ENCODE assay signal across 9 mouse cellular contexts in the genomic region with DNA sequence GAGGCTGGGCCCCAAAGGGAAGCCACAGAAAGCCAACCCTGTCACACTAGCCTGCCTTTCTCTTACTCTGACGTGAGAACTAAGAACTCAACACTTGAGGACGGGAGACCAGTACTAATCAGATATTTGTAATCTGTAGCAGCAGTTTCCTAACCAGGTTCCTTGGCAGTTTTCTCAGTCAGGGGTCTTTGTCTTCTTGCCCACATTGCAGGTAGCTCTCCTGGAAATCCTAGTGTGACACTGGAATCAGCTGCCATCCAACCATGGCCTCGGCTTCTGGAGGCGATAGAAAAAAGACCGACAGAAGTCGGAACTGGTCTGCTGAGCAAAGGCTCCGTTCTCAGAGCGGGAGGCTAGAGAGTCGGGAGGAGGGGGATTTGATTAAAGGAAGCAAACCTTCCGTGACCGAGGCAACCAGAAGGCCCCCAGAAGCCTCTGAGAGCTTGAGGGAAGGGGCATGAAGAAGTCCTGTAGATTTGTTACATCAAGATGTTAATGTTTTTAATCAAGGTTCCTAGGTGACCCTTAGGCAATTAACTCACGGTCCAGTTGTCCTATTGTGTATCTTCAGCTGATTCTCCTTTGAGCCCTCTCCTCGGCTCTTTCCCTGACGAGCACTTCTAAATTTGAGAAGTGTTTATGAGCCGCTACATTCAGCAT.
DNase-seq lines count a peak whose midpoint lies in the region; ATAC-seq and TF ChIP-seq lines count a peak whose summit lies in the region.
"Had no signal": no experiment of that assay in that cellular context is flagged by ENCODE, and none has a peak within 500 bp of the region (broad histone marks: within the 10 kb centered on the region; RNA-seq: fewer than 3 reads in every experiment).

No protein-coding gene starts in this region.

- DNase-seq in cerebellum, adult 18-20 months = peak; percentile 6 to 17
- no peak for DNase-seq in cerebellum, adult 8-10 months
- peak; percentile 15 for DNase-seq in lung, embryonic 14.5 days
- DNase-seq in lung, postnatal 36 days = no peak
- no peak for DNase-seq in gastrocnemius, postnatal 10 days

- no peaks in the 10 kb centered on the region for H3K9me3 ChIP-seq in lung, embryonic 14.5 days (ENCODE audit: low read depth, low read length)
- H3K9me3 ChIP-seq in hindbrain, embryonic 16.5 days (ENCODE audit: control insufficient read depth, low read length) = no peaks in the 10 kb centered on the region
- no peaks in the 10 kb centered on the region for H3K9me3 ChIP-seq in neural tube, embryonic 14.5 days (ENCODE audit: control insufficient read depth, low read length)
- H3K9me3 ChIP-seq: lung, embryonic 15.5 days had no signal

- no peak overlapping the region for H3K27ac ChIP-seq in lung, embryonic 14.5 days (ENCODE audit: low read depth)
- peak overlapping the region; percentile 61 for H3K27ac ChIP-seq in hindbrain, embryonic 16.5 days (ENCODE audit: low read depth, low read length)
- peak overlapping the region; percentile 12; the same call in 1 of the 2 replicates for H3K27ac ChIP-seq in neural tube, embryonic 14.5 days (ENCODE audit: low read depth, low read length)
- H3K27ac ChIP-seq: lung, embryonic 15.5 days had no signal

- no peak for ATAC-seq in lung, embryonic 14.5 days (ENCODE audit: insufficient read depth)
- ATAC-seq in hindbrain, embryonic 16.5 days = peak; percentile 79
- ATAC-seq in neural tube, embryonic 14.5 days (ENCODE audit: low read depth) = peak; percentile 92
- ATAC-seq in inflammation-experienced regulatory T-cells, adult 6 months = no peak

- H3K4me3 ChIP-seq in lung, embryonic 14.5 days (ENCODE audit: low read depth, low read length) = no peak overlapping the region
- peak overlapping the region; percentile 29 for H3K4me3 ChIP-seq in hindbrain, embryonic 16.5 days (ENCODE audit: low read length)
- H3K4me3 ChIP-seq in neural tube, embryonic 14.5 days (ENCODE audit: low read depth, low read length) = 0 out of 2 replicates have a peak overlapping the region, but pooled peaks have one; percentile 5
- H3K4me3 ChIP-seq: lung, embryonic 15.5 days had no signal

- no peaks in the 10 kb centered on the region for H3K27me3 ChIP-seq in lung, embryonic 14.5 days (ENCODE audit: insufficient read depth, low read length)
- H3K27me3 ChIP-seq in hindbrain, embryonic 16.5 days (replicated peaks; ENCODE audit: control insufficient read depth, insufficient read depth, low read length) = no peaks in the 10 kb centered on the region
- H3K27me3 ChIP-seq in neural tube, embryonic 14.5 days (ENCODE audit: control insufficient read depth, insufficient read depth, low read length) = no peaks in the 10 kb centered on the region
- H3K27me3 ChIP-seq: lung, embryonic 15.5 days had no signal

- WGBS in lung, embryonic 14.5 days = 32% methylated on average over 15 of the region's 15 CpGs
- 6% methylated on average over 15 of the region's 15 CpGs for WGBS in hindbrain, embryonic 16.5 days
- 7% methylated on average over 15 of the region's 15 CpGs for WGBS in neural tube, embryonic 14.5 days

- H3K4me1 ChIP-seq in lung, embryonic 14.5 days (ENCODE audit: insufficient read depth) = no peaks in the 10 kb centered on the region
- H3K4me1 ChIP-seq in hindbrain, embryonic 16.5 days (ENCODE audit: control insufficient read depth, insufficient read depth, low read depth, low read length) = peaks cover 5% of the 10 kb centered on the region
- H3K4me1 ChIP-seq in neural tube, embryonic 14.5 days (ENCODE audit: control insufficient read depth, insufficient read depth, low read length) = peaks cover 7% of the 10 kb centered on the region; the same call in 1 of the 2 replicates
- H3K4me1 ChIP-seq: lung, embryonic 15.5 days had no signal

- H3K36me3 ChIP-seq in lung, embryonic 14.5 days (ENCODE audit: insufficient read depth) = no peaks in the 10 kb centered on the region
- H3K36me3 ChIP-seq in hindbrain, embryonic 16.5 days (ENCODE audit: control insufficient read depth, insufficient read depth, low read length) = no peaks in the 10 kb centered on the region
- H3K36me3 ChIP-seq in neural tube, embryonic 14.5 days (ENCODE audit: control insufficient read depth, insufficient read depth, low read length) = no peaks in the 10 kb centered on the region
- H3K36me3 ChIP-seq: lung, embryonic 15.5 days had no signal

- TF ChIP-seq CTCF in lung, embryonic 14.5 days (IDR thresholded peaks at IDR 0.05; ENCODE audit: low read depth) = no peak

- H3K4me2 ChIP-seq in lung, embryonic 14.5 days = peak overlapping the region; percentile 4; the same call in 1 of the 2 replicates
- peak overlapping the region; percentile 57 for H3K4me2 ChIP-seq in hindbrain, embryonic 16.5 days (ENCODE audit: low read length)
- peak overlapping the region; percentile 48 for H3K4me2 ChIP-seq in neural tube, embryonic 14.5 days (ENCODE audit: low read depth, low read length)
- H3K4me2 ChIP-seq: lung, embryonic 15.5 days had no signal

- no peak overlapping the region for H3K9ac ChIP-seq in lung, embryonic 14.5 days
- peak overlapping the region; percentile 51 for H3K9ac ChIP-seq in hindbrain, embryonic 16.5 days (ENCODE audit: low read depth, low read length)
- H3K9ac ChIP-seq in neural tube, embryonic 14.5 days (replicated peaks; ENCODE audit: low read depth, low read length) = 0 out of 2 replicates have a peak overlapping the region, but pooled peaks have one; percentile 28
- H3K9ac ChIP-seq: lung, embryonic 15.5 days had no signal

Comparison
In these comparisons a context has a peak if more than half of its experiments do, and no peak if none do; other contexts are left out.
1. DNase-seq: peak in cerebellum, adult 18-20 months (2 of 2) and lung, embryonic 14.5 days (single experiment); none in cerebellum, adult 8-10 months (single experiment), lung, postnatal 36 days (single experiment) and gastrocnemius, postnatal 10 days (single experiment).
2. ATAC-seq: peak in hindbrain, embryonic 16.5 days (single experiment) and neural tube, embryonic 14.5 days (single experiment); none in lung, embryonic 14.5 days (single experiment) and inflammation-experienced regulatory T-cells, adult 6 months (single experiment).
3. H3K4me2 ChIP-seq: peak in every context shown above with its lines; median percentile 57 in hindbrain, embryonic 16.5 days; 48 in neural tube, embryonic 14.5 days; 4 in lung, embryonic 14.5 days.